Mouse (Mus musculus): ENCODE results near the gene Ank2. TPM values are rescaled to one million over a fixed set of nuclear protein-coding genes. Genes with fewer than 3 reads are reported as not detected.

The Ank2 gene
- polyA plus RNA-seq, 1 experiment from 2014 or later, result 16.6 TPM

DNA sequence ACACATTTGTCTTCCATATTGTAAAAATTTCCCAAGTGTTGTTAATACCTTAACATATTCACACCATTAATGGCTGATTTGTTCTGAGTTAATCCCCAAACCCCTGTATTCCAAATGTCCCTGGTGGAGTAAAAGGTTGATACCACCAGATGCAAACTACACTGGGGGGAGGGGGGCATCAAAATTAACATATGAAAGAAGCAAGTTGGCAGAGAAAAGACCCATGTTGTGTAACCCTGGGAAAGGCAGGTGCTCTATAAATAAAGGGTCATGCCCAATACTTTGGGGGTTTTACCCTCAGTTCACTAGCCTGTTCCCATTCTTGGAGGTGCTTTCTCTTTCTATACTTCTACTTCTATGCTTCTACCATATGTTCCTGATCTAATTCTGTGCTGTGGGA, 198.4 kb downstream of the Ank2 start:
- Histone ChIP-seq H3K9me3 (ENCODE audit: control insufficient read depth, low read length) (no peaks in the 10 kb centered on the region), H3K9ac (ENCODE audit: low read length) (no peak overlapping the region), H3K4me1 (ENCODE audit: control insufficient read depth, insufficient read depth, low read length) (no peaks in the 10 kb centered on the region), H3K4me2 (ENCODE audit: low read depth, severe bottlenecking) (no peak overlapping the region), H3K4me3 (ENCODE audit: low read depth, low read length) (no peak overlapping the region), H3K27ac (replicated peaks; ENCODE audit: low read depth, low read length) (no peak overlapping the region), H3K36me3 (ENCODE audit: control insufficient read depth, insufficient read depth, low read length) (no peaks in the 10 kb centered on the region), H3K27me3 (ENCODE audit: control insufficient read depth, insufficient read depth, low read length) (no peaks in the 10 kb centered on the region)
- ATAC-seq (ENCODE audit: insufficient number of reproducible peaks, low FRiP score, low TSS enrichment, low read depth), result no peak
- DNase-seq (ENCODE audit: low spot score), result no peak

DNA sequence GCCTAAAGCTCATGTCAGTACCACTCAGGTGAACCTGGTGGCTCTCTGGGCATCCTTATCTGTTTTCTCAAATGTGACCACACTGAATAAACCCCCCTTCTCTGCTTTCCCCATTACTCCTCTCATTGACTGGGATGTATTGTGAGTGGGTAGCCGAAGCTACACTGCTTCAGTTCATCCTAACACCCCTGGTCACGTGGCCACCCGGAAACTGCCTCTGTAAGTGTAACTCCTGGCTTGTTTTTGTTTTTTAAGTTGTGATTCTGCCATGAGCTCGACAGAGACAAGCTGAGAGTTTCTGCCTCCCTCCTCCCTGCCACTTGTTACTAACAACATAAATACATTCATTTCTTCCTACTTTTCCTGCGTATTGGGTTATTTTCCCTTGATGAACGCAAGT, 203.2 kb downstream of the Ank2 start:
- H3K4me1 ChIP-seq (ENCODE audit: control insufficient read depth, insufficient read depth, low read length), result no peaks in the 10 kb centered on the region
- ATAC-seq (ENCODE audit: insufficient number of reproducible peaks, low FRiP score, low TSS enrichment, low read depth), result no peak
- H3K9me3 ChIP-seq (ENCODE audit: control insufficient read depth, low read length), result no peaks in the 10 kb centered on the region
- no peak overlapping the region for H3K27ac ChIP-seq (replicated peaks; ENCODE audit: low read depth, low read length)
- H3K9ac ChIP-seq (ENCODE audit: low read length), result no peak overlapping the region
- no peaks in the 10 kb centered on the region for H3K36me3 ChIP-seq (ENCODE audit: control insufficient read depth, insufficient read depth, low read length)
- 80% methylated on average over 6 of the region's 6 CpGs for WGBS
- H3K4me2 ChIP-seq (ENCODE audit: low read depth, severe bottlenecking), result no peak overlapping the region
- DNase-seq (ENCODE audit: low spot score), result no peak
- no peaks in the 10 kb centered on the region for H3K27me3 ChIP-seq (ENCODE audit: control insufficient read depth, insufficient read depth, low read length)
- no peak overlapping the region for H3K4me3 ChIP-seq (ENCODE audit: low read depth, low read length)

DNA sequence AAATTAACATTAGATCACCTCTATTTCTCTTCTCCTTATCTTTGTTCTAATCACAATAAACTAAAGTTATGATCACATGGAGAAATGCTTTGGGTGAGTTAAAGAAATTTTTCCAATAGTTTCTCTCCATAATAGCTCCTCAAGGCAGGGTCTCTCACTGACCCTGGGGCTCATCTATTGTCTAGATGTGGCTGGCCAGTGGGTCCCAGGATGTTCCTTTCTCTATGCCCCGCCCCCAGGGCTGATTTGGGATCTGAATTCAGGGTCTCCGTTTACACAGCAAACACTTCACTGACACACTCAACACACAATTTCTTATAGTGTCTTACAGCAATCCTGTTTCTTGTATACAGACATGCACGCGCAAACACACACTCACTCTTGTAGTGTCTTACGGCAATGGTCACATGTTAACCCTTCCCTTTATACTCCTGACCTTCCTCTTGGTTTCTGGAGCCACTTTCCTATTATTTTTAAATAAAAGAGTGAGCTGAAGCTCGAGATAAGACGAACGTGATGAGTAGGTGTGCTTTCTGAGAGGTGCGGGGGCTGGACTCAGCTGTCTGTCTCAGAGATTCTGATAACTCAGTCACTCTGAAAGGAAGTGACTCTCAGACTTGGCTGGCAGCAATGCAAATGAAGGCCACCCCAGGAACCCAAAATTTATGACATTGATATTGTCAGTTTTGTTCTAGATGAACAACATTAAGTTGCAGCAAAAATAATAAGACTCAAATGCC, 204.4 kb downstream of the Ank2 start:
- Histone ChIP-seq H3K4me1 (ENCODE audit: control insufficient read depth, insufficient read depth, low read length) (no peaks in the 10 kb centered on the region), H3K4me3 (ENCODE audit: low read depth, low read length) (no peak overlapping the region), H3K4me2 (ENCODE audit: low read depth, severe bottlenecking) (no peak overlapping the region), H3K27ac (replicated peaks; ENCODE audit: low read depth, low read length) (no peak overlapping the region), H3K9ac (ENCODE audit: low read length) (no peak overlapping the region), H3K27me3 (ENCODE audit: control insufficient read depth, insufficient read depth, low read length) (no peaks in the 10 kb centered on the region), H3K36me3 (ENCODE audit: control insufficient read depth, insufficient read depth, low read length) (no peaks in the 10 kb centered on the region), H3K9me3 (ENCODE audit: control insufficient read depth, low read length) (no peaks in the 10 kb centered on the region)
- WGBS, result 90% methylated on average over 9 of the region's 9 CpGs
- DNase-seq (ENCODE audit: low spot score) (no peak), ATAC-seq (ENCODE audit: insufficient number of reproducible peaks, low FRiP score, low TSS enrichment, low read depth) (no peak)

DNA sequence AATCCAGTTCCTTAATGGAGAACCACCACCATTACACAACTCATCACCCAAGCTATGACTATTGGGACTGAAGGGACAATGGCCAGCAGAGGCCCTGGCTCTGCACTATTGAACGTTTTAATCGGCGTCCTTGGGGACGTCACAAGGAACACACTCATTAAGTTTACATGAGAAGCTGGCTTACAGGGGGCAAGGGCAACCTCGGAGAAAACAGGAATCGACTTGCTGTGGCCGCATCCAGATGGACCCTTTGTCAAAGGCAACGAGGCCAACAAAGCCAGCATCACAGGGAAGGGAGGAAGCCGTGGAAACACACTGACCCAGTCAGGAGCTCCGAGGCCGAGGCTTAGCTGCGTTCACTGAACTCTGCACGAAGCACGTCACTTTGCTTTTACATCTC, 205.1 kb downstream of the Ank2 start:
- DNase-seq (ENCODE audit: low spot score) (no peak), ATAC-seq (ENCODE audit: insufficient number of reproducible peaks, low FRiP score, low TSS enrichment, low read depth) (no peak)
- Histone ChIP-seq H3K4me3 (ENCODE audit: low read depth, low read length) (no peak overlapping the region), H3K9ac (ENCODE audit: low read length) (no peak overlapping the region), H3K4me1 (ENCODE audit: control insufficient read depth, insufficient read depth, low read length) (no peaks in the 10 kb centered on the region), H3K9me3 (ENCODE audit: control insufficient read depth, low read length) (no peaks in the 10 kb centered on the region), H3K36me3 (ENCODE audit: control insufficient read depth, insufficient read depth, low read length) (no peaks in the 10 kb centered on the region), H3K4me2 (ENCODE audit: low read depth, severe bottlenecking) (no peak overlapping the region), H3K27ac (replicated peaks; ENCODE audit: low read depth, low read length) (no peak overlapping the region), H3K27me3 (ENCODE audit: control insufficient read depth, insufficient read depth, low read length) (no peaks in the 10 kb centered on the region)
- WGBS, result 85% methylated on average over 14 of the region's 14 CpGs

DNA sequence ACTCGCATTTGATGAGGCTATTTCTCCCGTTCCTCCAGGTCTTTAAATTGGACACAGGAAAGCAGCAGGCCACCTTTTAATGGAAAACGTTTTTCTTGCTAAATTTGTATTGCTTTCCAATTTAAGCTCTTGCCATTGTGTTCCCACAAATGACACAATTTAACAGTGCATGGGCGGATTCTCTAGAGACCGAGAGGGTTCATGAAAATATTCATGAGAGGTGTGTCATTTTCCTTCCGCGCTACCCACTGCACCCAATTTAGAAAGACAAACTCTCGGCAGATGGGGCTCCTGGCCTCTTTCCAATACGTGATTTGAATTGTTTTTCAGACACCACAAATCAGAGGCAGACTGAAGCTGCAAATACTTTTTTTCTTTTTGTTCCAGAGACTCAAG, 205.7 kb downstream of the Ank2 start:
- no peak for ATAC-seq (ENCODE audit: insufficient number of reproducible peaks, low FRiP score, low TSS enrichment, low read depth)
- Histone ChIP-seq H3K9ac (ENCODE audit: low read length) (no peak overlapping the region), H3K27ac (replicated peaks; ENCODE audit: low read depth, low read length) (no peak overlapping the region), H3K36me3 (ENCODE audit: control insufficient read depth, insufficient read depth, low read length) (no peaks in the 10 kb centered on the region), H3K27me3 (ENCODE audit: control insufficient read depth, insufficient read depth, low read length) (no peaks in the 10 kb centered on the region), H3K9me3 (ENCODE audit: control insufficient read depth, low read length) (no peaks in the 10 kb centered on the region), H3K4me1 (ENCODE audit: control insufficient read depth, insufficient read depth, low read length) (no peaks in the 10 kb centered on the region), H3K4me2 (ENCODE audit: low read depth, severe bottlenecking) (no peak overlapping the region), H3K4me3 (ENCODE audit: low read depth, low read length) (no peak overlapping the region)
- DNase-seq (ENCODE audit: low spot score), result no peak
- WGBS, result 87% methylated on average over 9 of the region's 9 CpGs

DNA sequence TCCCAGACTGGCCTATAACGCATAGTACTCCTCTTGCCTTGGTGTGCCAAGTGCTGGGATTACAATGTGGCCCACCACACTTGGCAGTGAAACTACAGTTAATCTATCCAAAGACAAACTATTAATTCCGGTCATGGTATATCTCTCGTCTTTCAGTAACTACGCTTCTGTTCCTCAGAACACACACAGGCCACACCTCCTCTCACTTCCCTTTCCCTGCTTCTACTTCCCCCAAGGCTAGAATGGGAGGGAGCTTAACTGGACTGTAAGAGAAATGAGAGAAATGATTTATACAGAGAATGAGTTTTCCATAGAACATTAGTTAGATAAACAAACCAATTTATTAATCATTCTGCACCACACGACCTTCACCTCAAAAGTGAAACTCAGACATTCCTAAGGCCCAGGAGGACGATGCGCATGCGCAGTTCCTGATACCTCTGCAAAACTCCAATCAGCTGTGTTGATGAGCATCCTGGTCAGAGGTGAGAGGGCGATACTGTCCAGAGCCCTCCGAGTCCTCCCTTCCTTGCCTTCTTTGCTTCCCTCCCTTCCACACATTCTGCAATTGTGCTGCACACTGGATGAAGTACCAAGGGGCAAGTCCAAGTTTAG, 206.2 kb downstream of the Ank2 start:
- Histone ChIP-seq H3K9me3 (ENCODE audit: control insufficient read depth, low read length) (no peaks in the 10 kb centered on the region), H3K27ac (replicated peaks; ENCODE audit: low read depth, low read length) (no peak overlapping the region), H3K4me2 (ENCODE audit: low read depth, severe bottlenecking) (no peak overlapping the region), H3K36me3 (ENCODE audit: control insufficient read depth, insufficient read depth, low read length) (no peaks in the 10 kb centered on the region), H3K27me3 (ENCODE audit: control insufficient read depth, insufficient read depth, low read length) (no peaks in the 10 kb centered on the region), H3K4me3 (ENCODE audit: low read depth, low read length) (no peak overlapping the region), H3K9ac (ENCODE audit: low read length) (no peak overlapping the region), H3K4me1 (ENCODE audit: control insufficient read depth, insufficient read depth, low read length) (no peaks in the 10 kb centered on the region)
- ATAC-seq (ENCODE audit: insufficient number of reproducible peaks, low FRiP score, low TSS enrichment, low read depth) (no peak), DNase-seq (ENCODE audit: low spot score) (no peak)
- 93% methylated on average over 10 of the region's 10 CpGs for WGBS

DNA sequence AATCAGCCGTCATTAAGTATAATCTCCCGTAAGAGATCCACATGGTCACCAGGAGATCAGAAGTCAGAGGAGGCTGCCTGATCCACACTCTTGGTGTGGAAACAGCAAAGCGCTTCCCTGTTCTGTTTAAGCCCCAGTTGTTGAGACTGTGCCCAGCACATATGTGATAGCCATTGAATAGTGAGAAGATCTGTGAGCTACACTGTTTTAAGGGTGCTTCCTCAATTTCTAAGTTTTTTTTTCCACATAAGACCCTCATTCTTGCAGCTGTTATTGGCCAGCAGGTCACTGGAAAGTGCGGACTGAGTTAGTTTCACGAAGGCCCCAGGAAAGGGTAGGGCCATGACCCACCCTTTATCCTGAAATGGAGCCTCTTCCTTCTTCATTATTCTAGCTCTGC, 216.9 kb downstream of the Ank2 start:
- ATAC-seq (ENCODE audit: insufficient number of reproducible peaks, low FRiP score, low TSS enrichment, low read depth) (no peak), DNase-seq (ENCODE audit: low spot score) (no peak)
- Histone ChIP-seq H3K4me3 (ENCODE audit: low read depth, low read length) (no peak overlapping the region), H3K27ac (replicated peaks; ENCODE audit: low read depth, low read length) (no peak overlapping the region), H3K36me3 (ENCODE audit: control insufficient read depth, insufficient read depth, low read length) (no peaks in the 10 kb centered on the region), H3K9me3 (ENCODE audit: control insufficient read depth, low read length) (no peaks in the 10 kb centered on the region), H3K9ac (ENCODE audit: low read length) (no peak overlapping the region), H3K4me1 (ENCODE audit: control insufficient read depth, insufficient read depth, low read length) (no peaks in the 10 kb centered on the region), H3K27me3 (ENCODE audit: control insufficient read depth, insufficient read depth, low read length) (no peaks in the 10 kb centered on the region), H3K4me2 (ENCODE audit: low read depth, severe bottlenecking) (no peak overlapping the region)
- 87% methylated on average over 5 of the region's 5 CpGs for WGBS

DNA sequence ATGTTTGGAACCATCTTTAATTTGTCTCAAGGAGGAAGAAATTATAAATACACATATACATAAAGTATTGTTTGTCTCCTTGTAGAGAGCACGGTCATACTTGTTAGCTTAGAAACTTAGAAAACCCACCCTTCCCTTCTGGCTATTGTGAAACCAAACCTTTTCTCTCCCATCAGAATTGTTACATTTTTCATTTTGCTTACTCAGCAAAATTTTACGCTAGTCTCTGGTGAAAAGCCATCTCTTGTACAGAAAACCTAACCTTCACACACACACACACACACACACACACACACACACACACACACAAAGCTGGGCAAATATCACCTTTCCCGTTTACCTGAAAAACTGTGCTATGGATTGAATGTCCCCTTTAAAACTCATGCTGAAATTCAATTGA, 217.8 kb downstream of the Ank2 start:
- H3K36me3 ChIP-seq (ENCODE audit: control insufficient read depth, insufficient read depth, low read length), result no peaks in the 10 kb centered on the region
- DNase-seq (ENCODE audit: low spot score), result no peak
- whole genome bisulfite sequencing, result 90% methylated on average over 3 of the region's 3 CpGs
- ATAC-seq (ENCODE audit: insufficient number of reproducible peaks, low FRiP score, low TSS enrichment, low read depth), result no peak
- H3K9ac ChIP-seq (ENCODE audit: low read length), result no peak overlapping the region
- no peak overlapping the region for H3K4me2 ChIP-seq (ENCODE audit: low read depth, severe bottlenecking)
- H3K27me3 ChIP-seq (ENCODE audit: control insufficient read depth, insufficient read depth, low read length), result no peaks in the 10 kb centered on the region
- H3K9me3 ChIP-seq (ENCODE audit: control insufficient read depth, low read length), result no peaks in the 10 kb centered on the region
- no peak overlapping the region for H3K27ac ChIP-seq (replicated peaks; ENCODE audit: low read depth, low read length)
- H3K4me3 ChIP-seq (ENCODE audit: low read depth, low read length), result no peak overlapping the region
- H3K4me1 ChIP-seq (ENCODE audit: control insufficient read depth, insufficient read depth, low read length), result no peaks in the 10 kb centered on the region

DNA sequence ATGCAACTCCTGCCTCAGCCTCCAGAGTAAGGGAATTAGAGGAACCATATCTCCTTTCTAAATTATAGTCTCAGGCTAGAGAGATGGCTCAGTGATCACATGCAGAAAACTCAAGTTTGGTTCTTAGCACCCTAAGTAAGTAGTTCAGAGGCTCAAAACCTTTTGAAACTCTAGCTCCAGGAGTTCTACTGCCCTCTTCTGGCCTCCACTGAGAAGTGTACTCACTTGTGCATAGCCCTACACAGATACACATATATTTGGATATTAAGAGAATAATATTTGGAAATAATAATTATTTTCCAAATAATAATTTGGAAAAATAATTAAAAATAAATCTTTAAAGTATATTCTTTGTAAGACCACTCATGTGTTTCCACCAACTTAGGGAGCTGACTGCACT, 218.8 kb downstream of the Ank2 start:
- Histone ChIP-seq H3K4me2 (ENCODE audit: low read depth, severe bottlenecking) (no peak overlapping the region), H3K36me3 (ENCODE audit: control insufficient read depth, insufficient read depth, low read length) (no peaks in the 10 kb centered on the region), H3K4me3 (ENCODE audit: low read depth, low read length) (no peak overlapping the region), H3K27ac (replicated peaks; ENCODE audit: low read depth, low read length) (no peak overlapping the region), H3K4me1 (ENCODE audit: control insufficient read depth, insufficient read depth, low read length) (no peaks in the 10 kb centered on the region), H3K9me3 (ENCODE audit: control insufficient read depth, low read length) (no peaks in the 10 kb centered on the region), H3K27me3 (ENCODE audit: control insufficient read depth, insufficient read depth, low read length) (no peaks in the 10 kb centered on the region), H3K9ac (ENCODE audit: low read length) (no peak overlapping the region)
- no peak for DNase-seq (ENCODE audit: low spot score)
- ATAC-seq (ENCODE audit: insufficient number of reproducible peaks, low FRiP score, low TSS enrichment, low read depth), result no peak

All from limb, embryonic 11.5 days (tissue).